Mouse (Mus musculus) c-Kit-negative CD71-positive TER-119-positive erythroid progenitor cells, embryonic 14.5 days (primary cell): Measurements from ENCODE around the gene Slc24a3.

Source experiments
- DNase-seq: peaks from one replicate; pipeline ENCODE4 v3.0.0-alpha.2; 2013; ENCODE audit warnings: low read depth, low spot score

Gene Slc24a3

DNA sequence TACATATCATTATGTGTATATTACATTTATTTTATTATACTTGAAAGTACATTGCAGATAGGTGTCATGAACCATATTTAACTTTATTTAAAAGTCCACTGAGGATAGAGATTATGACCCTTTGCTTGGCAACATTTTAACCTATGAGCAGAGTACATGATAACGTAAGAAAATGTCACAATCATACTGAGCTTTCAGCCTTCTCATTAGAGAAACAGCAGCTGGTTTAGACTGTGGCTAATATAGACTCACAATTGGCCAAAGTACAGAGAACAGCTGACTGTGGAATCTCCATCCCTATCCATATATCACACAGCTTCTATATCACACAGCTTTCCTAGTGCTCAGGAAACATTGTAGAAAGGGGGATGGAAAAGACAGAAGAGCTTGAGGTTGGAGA is 111.8 kb downstream of the Slc24a3 start:
- no peak for DNase-seq

DNA sequence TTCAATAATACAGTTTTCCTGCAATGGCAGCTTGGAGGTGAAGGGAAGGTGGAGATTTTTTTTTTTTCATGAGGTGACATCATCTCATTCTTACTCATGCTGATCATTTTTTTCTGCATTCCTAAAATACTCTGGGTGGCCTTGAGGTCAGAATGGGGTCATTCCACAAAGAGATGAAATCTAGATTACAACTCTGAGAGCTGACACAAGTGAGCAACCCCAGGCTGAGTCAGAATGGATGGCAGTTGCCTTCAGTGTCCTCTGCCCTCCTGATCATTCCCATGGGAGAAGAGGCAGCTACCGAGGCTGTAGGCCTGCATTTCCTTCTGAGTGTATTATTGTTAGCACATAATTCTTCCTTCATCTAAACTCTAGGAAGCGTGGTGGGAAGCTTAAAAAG is 116.2 kb downstream of the Slc24a3 start:
- DNase-seq: no peak

DNA sequence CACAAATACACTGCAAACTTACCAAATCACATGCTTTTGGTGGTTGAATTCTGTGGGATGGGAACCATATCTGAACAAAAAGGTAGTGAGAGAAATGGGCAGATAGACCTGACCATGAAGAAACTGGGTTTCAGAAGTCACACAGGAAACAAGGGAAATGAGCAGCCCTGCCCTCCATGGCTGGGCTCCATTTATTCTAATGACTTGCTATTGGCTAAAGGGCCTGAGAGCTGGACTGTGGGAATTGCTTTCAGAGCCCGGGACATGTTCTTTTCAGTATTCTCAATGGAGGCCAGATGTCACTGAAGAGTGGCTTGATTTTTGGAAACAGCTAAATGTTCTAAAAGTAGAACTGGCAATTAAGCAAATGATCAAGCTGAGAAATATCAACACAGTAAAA is 120.9 kb downstream of the Slc24a3 start:
- no peak for DNase-seq

GRCm38 (mm10) chr2:145291473-145291872 is 123.9 kb downstream of the Slc24a3 start:
- DNase-seq: no peak

GRCm38 (mm10) chr2:145292196-145292595 is 124.6 kb downstream of the Slc24a3 start:
- no peak for DNase-seq

DNA sequence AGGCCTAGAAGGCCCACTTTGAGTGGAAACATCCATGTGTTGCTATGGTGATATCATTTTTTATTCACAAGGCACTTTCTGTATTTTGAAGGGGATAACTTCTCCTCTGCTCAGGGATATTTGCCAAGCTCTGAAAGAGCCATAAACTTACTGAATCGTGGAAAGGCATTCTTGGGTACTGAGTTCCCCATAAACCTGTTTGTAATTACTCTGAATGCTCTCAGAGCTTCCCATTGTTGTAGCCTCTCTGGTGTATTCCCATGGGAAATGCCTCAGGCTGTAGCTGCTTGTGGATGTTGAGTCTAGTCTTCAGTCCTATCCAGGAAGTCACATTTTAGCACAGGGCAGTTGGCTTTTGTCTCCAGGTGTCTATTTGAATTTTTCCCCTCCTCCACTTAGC is 125.3 kb downstream of the Slc24a3 start:
- DNase-seq: no peak

- DNase-seq: no peak
These were observed 129.4 kb downstream of the Slc24a3 start for GRCm38 (mm10) chr2:145296906-145297305.

GRCm38 (mm10) chr2:145299914-145300699 is 132.6 kb downstream of the Slc24a3 start:
- no peak for DNase-seq

GRCm38 (mm10) chr2:145307231-145307883 is 139.8 kb downstream of the Slc24a3 start:
- no peak for DNase-seq

GRCm38 (mm10) chr2:145318916-145319315 is 151.4 kb downstream of the Slc24a3 start:
- DNase-seq: no peak

- DNase-seq: no peak
These were observed 153.7 kb downstream of the Slc24a3 start for GRCm38 (mm10) chr2:145321287-145321686.

GRCm38 (mm10) chr2:145321755-145322154 is 154.2 kb downstream of the Slc24a3 start:
- DNase-seq: no peak

GRCm38 (mm10) chr2:145324477-145324876 is 156.9 kb downstream of the Slc24a3 start:
- DNase-seq: no peak

GRCm38 (mm10) chr2:145325852-145326251 is 158.3 kb downstream of the Slc24a3 start:
- DNase-seq: no peak

- DNase-seq: no peak
These were observed 159.0 kb downstream of the Slc24a3 start for GRCm38 (mm10) chr2:145326544-145326943.

GRCm38 (mm10) chr2:145329756-145330155 is 162.2 kb downstream of the Slc24a3 start:
- DNase-seq: no peak

DNA sequence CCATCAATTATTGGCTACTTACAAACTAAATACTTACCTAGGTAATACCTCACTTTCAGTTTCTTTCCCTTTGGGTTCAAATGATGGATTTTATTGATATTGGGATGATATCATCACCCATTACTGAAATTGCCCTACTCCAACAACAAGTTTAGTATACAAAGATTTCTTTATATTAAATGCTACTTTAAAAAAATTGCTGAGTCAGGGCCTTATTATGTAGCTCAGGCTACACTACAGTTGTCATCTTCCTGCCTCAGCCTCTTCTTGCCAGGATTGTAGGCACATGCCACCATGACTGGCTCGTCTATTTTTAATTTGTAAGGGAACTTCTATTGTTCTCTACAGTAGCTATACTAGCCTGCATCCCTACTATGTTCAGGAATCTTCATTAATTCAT is 164.0 kb downstream of the Slc24a3 start:
- no peak for DNase-seq

DNA sequence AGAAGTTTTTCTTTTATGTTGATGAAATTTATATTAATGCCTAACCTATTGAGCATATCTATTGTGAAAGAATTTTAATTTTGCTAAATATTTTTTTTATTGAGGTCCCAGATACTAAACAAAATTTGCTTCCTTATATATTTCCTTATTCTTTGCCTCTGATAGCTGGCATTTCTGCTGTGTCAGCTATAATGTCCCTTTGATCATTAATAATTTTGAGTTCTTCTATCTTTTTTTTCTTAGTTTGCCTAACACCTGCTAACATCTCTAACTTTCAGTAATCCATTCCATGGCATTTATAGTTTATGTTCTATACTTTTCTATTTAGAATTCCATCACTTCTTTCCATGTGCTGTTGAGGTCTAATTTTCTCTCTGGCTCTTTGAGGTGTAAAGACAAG is 165.9 kb downstream of the Slc24a3 start:
- no peak for DNase-seq

- no peak for DNase-seq
These were observed 168.9 kb downstream of the Slc24a3 start for GRCm38 (mm10) chr2:145336406-145336805.

DNA sequence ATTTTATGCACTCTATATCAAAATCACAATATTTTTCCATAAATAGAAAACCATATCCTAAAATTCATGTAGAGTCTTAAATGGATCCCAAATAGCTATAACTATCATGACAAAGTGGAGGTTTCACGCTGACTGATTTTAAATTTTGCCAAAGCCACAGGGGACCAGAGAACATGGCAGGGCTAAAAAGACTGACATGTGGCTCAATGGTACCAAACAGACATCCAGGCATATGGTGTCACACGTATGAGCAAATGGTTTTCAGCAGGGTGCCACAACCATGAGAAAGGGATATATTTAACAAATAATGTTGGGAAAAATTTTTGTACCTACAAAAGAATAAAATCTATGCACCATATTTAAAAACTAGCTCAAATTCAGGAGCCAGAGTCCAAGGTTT is 173.3 kb downstream of the Slc24a3 start:
- no peak for DNase-seq

DNA sequence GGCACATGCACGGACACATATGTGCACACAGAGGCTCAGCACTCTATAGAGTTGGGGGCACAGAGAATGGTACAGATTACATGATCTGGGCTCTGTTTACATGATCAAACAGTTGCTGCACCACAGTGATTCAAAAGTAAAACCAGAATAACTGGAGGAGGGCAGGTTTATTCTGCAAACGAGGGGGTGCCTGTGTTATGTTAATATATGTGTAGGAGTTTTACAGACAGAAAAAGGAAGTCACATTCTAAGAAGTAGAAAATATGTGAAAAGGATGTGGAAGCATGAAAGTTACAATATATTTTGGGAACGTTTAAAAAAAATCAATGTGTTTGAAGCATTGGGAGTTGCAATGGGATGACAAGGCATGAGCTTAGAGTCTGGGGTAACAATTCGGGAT is 175.4 kb downstream of the Slc24a3 start:
- no peak for DNase-seq

DNA sequence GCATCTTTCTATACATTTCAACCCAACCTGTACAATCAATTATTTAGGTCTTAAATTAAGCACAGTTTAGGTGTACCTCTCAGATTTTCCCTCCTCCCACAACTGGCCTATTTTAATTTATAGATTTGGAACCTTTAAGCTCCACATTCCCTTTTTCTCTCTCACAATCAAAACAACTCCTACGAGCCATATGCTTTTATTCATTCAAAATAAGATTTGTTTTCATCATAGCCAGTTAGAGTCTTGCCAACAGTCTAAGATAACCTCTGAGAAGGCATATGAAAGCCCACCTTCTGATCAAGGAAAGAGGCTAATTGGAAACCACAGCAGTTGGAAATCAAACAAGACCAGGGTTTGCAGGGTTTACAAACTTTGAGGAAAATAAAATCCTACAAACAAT is 177.0 kb downstream of the Slc24a3 start:
- DNase-seq: no peak

DNA sequence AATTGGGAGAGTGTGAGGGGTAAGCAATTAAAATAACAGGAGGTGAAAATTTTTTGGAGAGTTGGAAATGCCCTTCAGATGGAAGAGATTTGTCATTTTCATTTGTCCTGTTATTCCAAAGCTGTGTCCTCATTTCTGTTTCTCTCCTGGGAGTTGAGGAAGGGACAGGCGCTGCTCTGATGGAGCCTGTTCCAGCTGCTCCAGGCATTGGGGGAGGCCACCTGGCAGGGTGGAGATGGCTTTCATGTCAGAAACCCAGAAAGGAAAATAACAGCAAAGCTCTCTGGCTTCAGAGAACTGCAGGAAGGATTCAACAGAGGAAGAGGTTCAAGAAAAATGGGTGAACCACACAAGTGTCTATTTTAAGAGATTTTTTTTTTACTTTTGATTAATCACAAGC is 186.2 kb downstream of the Slc24a3 start:
- no peak for DNase-seq
